Mouse (Mus musculus) kidney, embryonic 16.5 days (tissue): ENCODE measurements at regions not wholly inside any gene's neighbourhood (a gene's known extent, or its start where the extent isn't known, plus 50 kb on each side); places are given as distances from the start of the nearest gene placed in this dataset.
A peak's percentile ranks its signal among the peaks of the same experiment; 100 is the strongest.

Experiments
- ATAC-seq: fragments of 200-750 bp; cut with Nextera tagmentation; 2 replicates; pipeline ENCODE4 v1.8.0; 2017; ENCODE audit warnings: moderate TSS enrichment; ENCODE audit not compliant: low FRiP score, low TSS enrichment
- H3K27ac ChIP-seq: fragments of 300-500 bp; sonication (generic); 2 replicates; pipeline ENCODE4 v1.5.1; 2014; ENCODE audit warnings: low read length
- H3K27me3 ChIP-seq: fragments of 300-500 bp; sonication (generic); 2 replicates; pipeline ENCODE4 v1.6.1; 2014; ENCODE audit warnings: low read length, control low read depth, mixed read lengths; ENCODE audit not compliant: insufficient read depth
- H3K36me3 ChIP-seq: fragments of 300-500 bp; sonication (generic); 2 replicates; pipeline ENCODE4 v1.6.1; 2014; ENCODE audit warnings: low read length, control low read depth, mixed read lengths; ENCODE audit not compliant: insufficient read depth
- H3K4me1 ChIP-seq: fragments of 300-500 bp; sonication (generic); 2 replicates; pipeline ENCODE4 v1.6.1; 2014; ENCODE audit warnings: low read length, control low read depth, mixed read lengths; ENCODE audit not compliant: insufficient read depth
- H3K4me2 ChIP-seq: fragments of 300-500 bp; sonication (generic); replicated peaks from 2 replicates; pipeline ENCODE4 v1.6.1; 2014; ENCODE audit warnings: low read depth, low read length
- H3K4me3 ChIP-seq: fragments of 300-500 bp; sonication (generic); 2 replicates; pipeline ENCODE4 v1.5.1; 2014; ENCODE audit warnings: mild to moderate bottlenecking, low read length
- H3K9ac ChIP-seq: fragments of 300-500 bp; sonication (generic); replicated peaks from 2 replicates; pipeline ENCODE4 v1.6.1; 2014; ENCODE audit warnings: low read length
- H3K9me3 ChIP-seq: fragments of 300-500 bp; sonication (generic); 2 replicates; pipeline ENCODE4 v1.6.1; 2016; ENCODE audit warnings: low read length, control low read depth
- WGBS: fragments of 180-500 bp; shearing (Covaris S2); extraction: QIAGEN DNeasy Blood & Tissue Kit; methylation state at CpG from one replicate; pipeline ENCODE4 v1.1.7; 2014; 5-methylcytosine and 5-hydroxymethylcytosine counted together

DNA sequence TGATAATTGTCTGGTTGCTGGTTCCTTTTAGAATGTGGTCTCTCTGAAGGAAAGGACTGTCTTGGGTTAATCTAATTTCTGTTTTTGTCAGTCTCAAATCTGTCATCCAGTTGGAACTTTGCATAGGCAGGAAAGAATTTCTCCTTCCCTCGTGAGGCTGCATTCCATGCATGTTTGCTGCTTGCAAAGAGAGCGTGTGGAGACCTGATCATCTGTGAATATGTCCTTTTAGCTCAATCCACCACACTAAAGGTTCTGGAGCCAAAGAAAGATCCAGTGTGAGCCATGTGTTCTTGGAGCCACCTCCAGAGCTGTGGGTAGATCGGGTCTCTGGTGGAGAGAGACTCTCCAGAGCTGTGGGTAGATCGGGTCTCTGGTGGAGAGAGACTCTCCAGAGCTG is 200.2 kb downstream of the Ttc32 start:
- no peak for ATAC-seq
- Histone ChIP-seq H3K9me3 (no peaks in the 10 kb centered on the region), H3K36me3 (no peaks in the 10 kb centered on the region), H3K9ac (no peak overlapping the region), H3K27ac (no peak overlapping the region), H3K4me1 (no peaks in the 10 kb centered on the region), H3K4me3 (no peak overlapping the region), H3K4me2 (no peak overlapping the region), H3K27me3 (no peaks in the 10 kb centered on the region)
- WGBS, result 60% methylated on average over 4 of the region's 4 CpGs

DNA sequence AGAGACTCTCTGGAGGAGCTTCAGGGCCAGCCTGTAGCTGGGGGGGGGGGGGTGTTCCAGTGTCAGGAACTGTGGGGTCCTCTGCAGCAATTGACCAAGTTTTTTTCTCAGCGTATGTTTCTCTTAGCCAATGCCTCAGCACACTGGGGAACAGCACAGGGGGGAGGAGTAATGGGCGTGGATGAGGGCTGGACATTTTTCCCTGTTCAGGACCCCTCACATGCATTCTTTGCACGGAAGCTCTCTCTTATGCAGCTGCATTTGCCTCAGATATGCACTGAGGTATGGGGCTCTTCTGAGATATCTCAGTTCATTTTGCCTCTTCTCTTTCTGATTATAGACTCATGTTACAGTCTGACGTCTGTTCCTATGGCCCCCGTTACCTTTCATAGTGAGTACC is 200.8 kb downstream of the Ttc32 start:
- no peaks in the 10 kb centered on the region for H3K9me3 ChIP-seq
- no peak for ATAC-seq
- H3K4me3 ChIP-seq, result no peak overlapping the region
- no peak overlapping the region for H3K27ac ChIP-seq
- no peak overlapping the region for H3K9ac ChIP-seq
- 66% methylated on average over 5 of the region's 5 CpGs for WGBS
- no peaks in the 10 kb centered on the region for H3K36me3 ChIP-seq
- no peaks in the 10 kb centered on the region for H3K27me3 ChIP-seq
- H3K4me2 ChIP-seq, result no peak overlapping the region
- H3K4me1 ChIP-seq, result no peaks in the 10 kb centered on the region

DNA sequence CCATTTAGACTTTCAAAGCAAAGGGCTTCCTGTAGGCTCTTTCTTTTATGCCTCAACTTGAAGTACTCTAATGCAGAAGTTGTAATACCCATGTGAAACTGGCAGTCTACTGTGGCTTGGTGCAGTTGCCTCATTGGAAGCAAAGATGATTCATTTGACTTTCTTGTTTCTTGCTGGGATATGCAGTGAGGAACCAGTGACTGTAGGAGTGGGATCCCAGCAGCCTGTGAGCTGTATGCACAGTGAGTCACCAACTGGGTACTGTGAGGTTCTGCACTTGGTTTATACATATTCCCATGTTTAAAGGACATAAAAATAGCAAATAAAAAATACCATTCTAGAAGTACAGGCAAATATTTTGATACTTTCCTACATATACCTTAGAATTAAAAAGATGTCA is 202.6 kb downstream of the Ttc32 start:
- ATAC-seq, result no peak
- Histone ChIP-seq H3K4me3 (no peak overlapping the region), H3K27ac (no peak overlapping the region), H3K9me3 (no peaks in the 10 kb centered on the region), H3K36me3 (no peaks in the 10 kb centered on the region), H3K4me1 (no peaks in the 10 kb centered on the region), H3K4me2 (no peak overlapping the region), H3K9ac (no peak overlapping the region), H3K27me3 (no peaks in the 10 kb centered on the region)

DNA sequence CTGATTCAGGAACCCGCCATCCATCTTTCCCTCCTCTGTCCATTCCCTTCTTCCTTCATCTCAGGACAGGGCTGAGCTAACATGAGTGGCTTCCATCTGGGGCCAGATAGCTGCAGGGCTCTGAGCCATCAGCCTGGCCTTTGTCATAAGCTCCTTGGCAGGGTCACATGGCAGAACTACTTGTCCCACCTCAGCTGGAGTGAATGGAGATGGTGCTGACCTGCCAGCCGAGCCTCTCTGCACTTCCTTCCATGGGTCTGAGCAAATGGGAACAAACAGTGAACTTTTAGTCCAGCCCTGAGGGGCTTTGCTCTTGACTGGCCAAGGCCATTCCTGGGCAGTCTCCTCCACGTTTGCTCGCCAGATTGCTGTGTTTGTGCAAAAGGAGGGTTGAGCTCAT is 206.1 kb downstream of the Ttc32 start:
- Histone ChIP-seq H3K27ac (no peak overlapping the region), H3K4me2 (no peak overlapping the region), H3K4me3 (no peak overlapping the region), H3K9me3 (no peaks in the 10 kb centered on the region), H3K27me3 (no peaks in the 10 kb centered on the region), H3K4me1 (no peaks in the 10 kb centered on the region), H3K9ac (no peak overlapping the region), H3K36me3 (no peaks in the 10 kb centered on the region)
- 75% methylated on average over 4 of the region's 4 CpGs for WGBS
- ATAC-seq, result no peak

DNA sequence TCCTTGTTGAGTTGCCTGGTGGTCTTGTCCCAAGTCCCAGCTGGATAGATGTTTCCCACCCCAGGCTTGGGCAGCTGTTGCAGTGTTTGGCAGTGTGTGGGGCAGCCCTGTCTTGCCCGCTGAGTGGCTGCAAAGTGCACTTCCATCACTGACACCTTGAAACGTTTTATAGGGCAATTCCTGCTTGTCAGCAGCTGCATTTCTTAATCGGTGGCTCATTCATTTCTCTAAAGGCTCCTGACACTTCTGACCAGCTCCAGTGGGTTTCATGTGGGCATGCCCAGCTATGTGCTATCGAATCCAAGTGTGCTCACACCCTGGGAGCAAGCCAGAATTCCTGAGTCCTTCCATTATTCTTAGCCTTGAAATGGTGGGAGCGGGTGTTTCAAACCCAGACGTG is 207.7 kb downstream of the Ttc32 start:
- Histone ChIP-seq H3K4me2 (no peak overlapping the region), H3K9me3 (no peaks in the 10 kb centered on the region), H3K36me3 (no peaks in the 10 kb centered on the region), H3K27me3 (no peaks in the 10 kb centered on the region), H3K27ac (no peak overlapping the region), H3K9ac (no peak overlapping the region), H3K4me3 (no peak overlapping the region), H3K4me1 (no peaks in the 10 kb centered on the region)
- WGBS, result 58% methylated on average over 6 of the region's 6 CpGs
- no peak for ATAC-seq

DNA sequence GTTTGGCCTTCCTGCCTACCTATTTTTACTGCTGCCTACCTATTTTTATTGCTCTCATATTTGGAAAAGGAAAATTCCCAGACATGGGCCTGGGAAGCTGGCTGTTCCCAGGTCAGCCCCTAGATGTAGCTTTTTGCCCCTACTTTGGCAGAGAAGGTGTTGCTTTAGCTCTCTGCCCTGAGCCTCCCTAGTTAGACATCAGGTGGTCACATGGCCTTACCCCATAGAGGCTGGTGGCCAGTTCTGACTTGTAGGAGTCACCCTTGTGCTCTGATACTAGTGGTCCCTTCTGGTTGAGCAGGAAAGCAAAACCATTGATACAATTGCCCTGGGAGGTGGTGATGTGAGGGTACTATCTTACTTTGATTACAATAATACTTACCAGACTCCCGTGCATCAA is 208.2 kb downstream of the Ttc32 start:
- Histone ChIP-seq H3K36me3 (no peaks in the 10 kb centered on the region), H3K27me3 (no peaks in the 10 kb centered on the region), H3K4me1 (no peaks in the 10 kb centered on the region), H3K27ac (no peak overlapping the region), H3K9ac (no peak overlapping the region), H3K4me2 (no peak overlapping the region), H3K9me3 (no peaks in the 10 kb centered on the region), H3K4me3 (no peak overlapping the region)
- 85% methylated on average over 1 of the region's 1 CpGs for WGBS
- no peak for ATAC-seq

DNA sequence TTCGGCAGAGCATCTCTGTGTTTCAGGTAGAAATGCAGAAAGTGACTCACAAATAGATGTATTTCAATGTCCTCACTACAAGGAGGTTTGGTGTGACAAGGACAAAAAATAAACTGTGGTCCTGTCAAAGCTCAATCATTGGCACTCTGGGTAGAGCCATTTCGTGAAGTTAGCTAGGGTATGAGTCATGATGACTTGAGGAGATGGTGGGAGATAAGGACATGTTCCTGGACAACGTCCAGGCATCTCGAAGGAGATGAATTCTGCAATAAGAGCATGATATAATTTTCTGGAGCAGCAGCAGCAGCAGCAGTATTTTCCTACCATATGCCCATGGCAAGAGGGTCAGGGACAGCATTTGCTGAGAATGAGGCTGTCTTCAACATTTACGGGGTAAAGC is 217.7 kb downstream of the Ttc32 start:
- 66% methylated on average over 5 of the region's 5 CpGs for WGBS
- no peak overlapping the region for H3K27ac ChIP-seq
- no peaks in the 10 kb centered on the region for H3K36me3 ChIP-seq
- no peak overlapping the region for H3K4me3 ChIP-seq
- H3K9me3 ChIP-seq, result no peaks in the 10 kb centered on the region
- no peak overlapping the region for H3K9ac ChIP-seq
- H3K4me2 ChIP-seq, result no peak overlapping the region
- ATAC-seq, result no peak
- no peaks in the 10 kb centered on the region for H3K27me3 ChIP-seq
- H3K4me1 ChIP-seq, result no peaks in the 10 kb centered on the region

DNA sequence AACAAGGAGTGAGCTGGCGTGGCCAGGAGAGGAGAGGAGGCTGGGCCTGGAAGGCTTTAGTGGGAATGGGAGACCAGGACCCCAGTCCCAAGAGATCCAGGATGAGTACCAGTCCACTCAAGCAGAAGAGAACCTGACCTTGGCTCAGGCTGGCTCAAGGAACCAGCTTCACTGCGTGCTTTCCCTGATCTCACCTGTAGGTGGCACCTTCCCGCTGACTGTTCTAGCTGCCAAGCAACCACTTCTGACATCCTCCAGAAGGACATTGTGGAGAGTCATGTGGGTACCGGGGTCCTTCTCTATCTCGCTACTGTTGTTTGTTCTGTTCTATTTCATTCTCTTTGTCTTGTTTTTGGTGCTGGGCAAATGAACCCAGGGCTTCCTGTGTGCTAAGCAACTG is 222.0 kb downstream of the Ttc32 start:
- peak; percentile 42; the same call in 1 of the 2 replicates for ATAC-seq
- H3K4me3 ChIP-seq, result no peak overlapping the region

DNA sequence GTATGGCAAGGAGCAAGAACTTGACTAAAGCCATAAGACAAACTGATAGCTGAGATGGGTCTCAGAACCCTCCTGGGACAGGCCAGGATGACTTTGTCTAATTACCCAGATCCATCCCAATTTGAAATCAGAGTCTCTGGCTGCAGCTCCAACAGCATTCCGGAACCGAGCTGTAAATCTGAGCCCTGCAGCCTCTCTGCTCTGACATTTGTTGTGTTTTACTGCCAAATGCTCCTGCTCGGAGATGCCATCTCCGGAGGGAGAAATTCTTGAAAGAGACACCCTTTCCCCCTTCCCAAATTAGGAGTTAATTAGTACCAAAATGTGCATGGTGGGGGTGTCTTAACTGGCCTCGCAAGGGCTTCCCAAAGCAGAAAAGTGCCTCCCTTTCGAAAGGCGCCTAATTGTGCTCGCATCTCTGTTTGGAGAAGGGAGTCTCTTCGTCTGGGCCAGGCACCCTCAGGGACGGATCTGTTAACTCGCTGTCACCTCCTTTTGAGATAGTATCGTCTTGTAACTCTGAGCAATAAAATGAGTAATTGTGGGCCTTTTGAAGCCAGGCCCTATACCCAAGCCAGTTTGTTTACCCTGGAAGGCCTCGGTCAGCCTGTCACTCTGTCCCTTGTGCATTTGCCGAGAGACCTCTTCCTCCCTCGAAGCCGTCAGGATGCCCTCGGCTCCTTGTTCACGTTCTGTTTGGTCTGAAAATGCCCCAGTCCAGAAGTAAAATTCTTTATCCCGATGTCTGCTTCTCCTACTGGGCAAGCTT is 223.7 kb downstream of the Ttc32 start:
- H3K9me3 ChIP-seq, result no peaks in the 10 kb centered on the region
- H3K4me3 ChIP-seq, result no peak overlapping the region
- ATAC-seq, result peak; percentile 65; the same call in 1 of the 2 replicates
- no peak overlapping the region for H3K9ac ChIP-seq
- 0 out of 2 replicates have a peak, but pooled peaks cover 3% of the 10 kb centered on the region for H3K27me3 ChIP-seq
- no peak overlapping the region; the same call in 1 of the 2 replicates for H3K4me2 ChIP-seq
- peaks cover 12% of the 10 kb centered on the region; the same call in 1 of the 2 replicates for H3K4me1 ChIP-seq
- no peak overlapping the region for H3K27ac ChIP-seq
- no peaks in the 10 kb centered on the region for H3K36me3 ChIP-seq
- WGBS, result 10% methylated on average over 19 of the region's 19 CpGs

More for the DNA sequence above, 222.0 kb downstream of the Ttc32 start:
- H3K36me3 ChIP-seq, result no peaks in the 10 kb centered on the region
- H3K27ac ChIP-seq, result no peak overlapping the region
- peaks cover 12% of the 10 kb centered on the region; the same call in 1 of the 2 replicates for H3K4me1 ChIP-seq
- no peaks in the 10 kb centered on the region for H3K9me3 ChIP-seq
- H3K27me3 ChIP-seq, result 0 out of 2 replicates have a peak, but pooled peaks cover 3% of the 10 kb centered on the region
- 34% methylated on average over 5 of the region's 5 CpGs for WGBS
- no peak overlapping the region for H3K9ac ChIP-seq
- no peak overlapping the region for H3K4me2 ChIP-seq

DNA sequence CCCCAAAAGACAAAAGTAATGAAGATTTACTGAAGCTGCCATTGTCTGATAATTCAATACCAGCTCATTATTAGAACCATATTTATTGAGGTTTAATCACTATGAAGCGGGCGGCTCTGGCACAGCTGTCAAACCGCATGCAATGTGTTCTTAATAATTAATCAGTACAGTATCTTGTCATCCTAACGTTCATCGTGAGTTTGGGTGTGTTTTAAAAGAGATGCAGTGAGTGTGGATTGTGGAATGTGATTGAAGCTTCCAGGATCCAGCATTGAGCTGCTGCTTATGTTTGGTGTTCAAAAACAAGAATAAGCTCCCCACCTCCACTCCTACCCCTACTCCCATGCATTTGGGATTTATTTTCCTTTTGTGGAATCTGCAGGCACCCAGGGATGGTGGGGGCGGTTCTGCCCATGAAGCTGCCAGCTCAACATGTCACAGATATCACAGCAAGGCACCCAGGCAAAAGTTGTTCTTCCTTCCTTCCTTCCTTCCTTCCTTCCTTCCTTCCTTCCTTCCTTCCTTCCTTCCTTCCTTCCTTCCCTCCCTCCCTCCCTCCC is 224.6 kb downstream of the Ttc32 start:
- Histone ChIP-seq H3K36me3 (no peaks in the 10 kb centered on the region), H3K4me2 (no peak overlapping the region), H3K4me1 (peaks cover 12% of the 10 kb centered on the region; the same call in 1 of the 2 replicates), H3K9me3 (no peaks in the 10 kb centered on the region), H3K9ac (no peak overlapping the region), H3K27ac (no peak overlapping the region), H3K4me3 (no peak overlapping the region), H3K27me3 (0 out of 2 replicates have a peak, but pooled peaks cover 3% of the 10 kb centered on the region)
- 46% methylated on average over 6 of the region's 6 CpGs for WGBS
- no peak for ATAC-seq
